Mouse (Mus musculus) adrenal gland, postnatal 14 days (tissue): ENCODE measurements at regions not wholly inside any gene's neighbourhood (a gene's known extent, or its start where the extent isn't known, plus 50 kb on each side); places are given as distances from the start of the nearest gene placed in this dataset.
A peak's percentile ranks its signal among the peaks of the same experiment; 100 is the strongest.

ENCODE experiments used
- DNase-seq: peaks from one replicate; pipeline ENCODE4 v3.0.0; 2021; ENCODE audit warnings: mixed read lengths

GRCm38 (mm10) chr2:72674856-72675440, 199.0 kb downstream of the Cdca7 start:
- DNase-seq, result no peak

- DNase-seq, result no peak
Observed at GRCm38 (mm10) chr2:72677731-72678130, 201.8 kb downstream of the Cdca7 start.

GRCm38 (mm10) chr2:72688031-72688430, 212.1 kb downstream of the Cdca7 start:
- no peak for DNase-seq

GRCm38 (mm10) chr2:72701081-72701480, 225.1 kb downstream of the Cdca7 start:
- no peak for DNase-seq

- no peak for DNase-seq
Observed at GRCm38 (mm10) chr2:72703238-72703637, 227.3 kb downstream of the Cdca7 start.

- no peak for DNase-seq
Observed at GRCm38 (mm10) chr2:72707676-72708659, 232.0 kb downstream of the Cdca7 start.

- no peak for DNase-seq
Observed at GRCm38 (mm10) chr2:72716931-72717330, 241.0 kb downstream of the Cdca7 start.

- peak; percentile 80 for DNase-seq
Observed at GRCm38 (mm10) chr2:72728699-72729098, 251.5 kb downstream of the Sp3 start.

- no peak for DNase-seq
Observed at GRCm38 (mm10) chr2:72733371-72733770, 246.9 kb downstream of the Sp3 start.

- DNase-seq, result no peak
Observed at GRCm38 (mm10) chr2:72735035-72735434, 245.2 kb downstream of the Sp3 start.

- no peak for DNase-seq
Observed at GRCm38 (mm10) chr2:72736685-72737084, 243.6 kb downstream of the Sp3 start.

- DNase-seq, result peak; percentile 49
Observed at GRCm38 (mm10) chr2:72740391-72741361, 239.6 kb downstream of the Sp3 start.

- DNase-seq, result no peak
Observed at GRCm38 (mm10) chr2:72741746-72742145, 238.5 kb downstream of the Sp3 start.

- peak; percentile 7 for DNase-seq
Observed at GRCm38 (mm10) chr2:72743651-72744050, 236.6 kb downstream of the Sp3 start.

- DNase-seq, result no peak
Observed at GRCm38 (mm10) chr2:72744901-72745300, 235.3 kb downstream of the Sp3 start.

- DNase-seq, result no peak
Observed at GRCm38 (mm10) chr2:72746476-72747215, 233.6 kb downstream of the Sp3 start.

- no peak for DNase-seq
Observed at GRCm38 (mm10) chr2:72747299-72747698, 232.9 kb downstream of the Sp3 start.

- no peak for DNase-seq
Observed at GRCm38 (mm10) chr2:72749495-72749894, 230.8 kb downstream of the Sp3 start.

- DNase-seq, result no peak
Observed at GRCm38 (mm10) chr2:72751441-72751840, 228.8 kb downstream of the Sp3 start.

GRCm38 (mm10) chr2:72752624-72753176, 227.5 kb downstream of the Sp3 start:
- DNase-seq, result peak; percentile 42
